Mouse (Mus musculus) ES-E14 (cell line): Measurements from ENCODE around the gene Safb2.

Experiments used
- CHD2 ChIP-seq: IDR thresholded peaks from 2 replicates; pipeline ENCODE4 v1.6.1; 2014; ENCODE audit warnings: mild to moderate bottlenecking, low read depth, low read length, inconsistent platforms
- HCFC1 ChIP-seq: IDR thresholded peaks from 2 replicates; pipeline ENCODE4 v1.6.1; 2012; ENCODE audit warnings: low read length, inconsistent platforms, borderline replicate concordance; ENCODE audit not compliant: insufficient read depth
- MAFK ChIP-seq: IDR thresholded peaks from 2 replicates; pipeline ENCODE4 v1.6.1; 2014; ENCODE audit warnings: mild to moderate bottlenecking, low read depth, low read length, inconsistent platforms; ENCODE audit not compliant: insufficient read depth
- ZC3H11A ChIP-seq: IDR thresholded peaks from 2 replicates; pipeline ENCODE4 v1.6.1; 2012; ENCODE audit warnings: low read depth, mild to moderate bottlenecking, inconsistent platforms, low read length, borderline replicate concordance
- ZNF384 ChIP-seq: IDR thresholded peaks from 2 replicates; pipeline ENCODE4 v1.6.1; 2012; ENCODE audit warnings: low read depth, low read length, inconsistent platforms

- no peak for TF ChIP-seq HCFC1
- no peak for TF ChIP-seq ZNF384
- TF ChIP-seq ZC3H11A = no peak
- TF ChIP-seq CHD2 = no peak
- TF ChIP-seq MAFK = no peak
Measured at GRCm38 (mm10) chr17:56611323-56611722, 26.9 kb upstream of the Safb2 start.
